ENCODE assay signal across 9 mouse cellular contexts in the genomic region with DNA sequence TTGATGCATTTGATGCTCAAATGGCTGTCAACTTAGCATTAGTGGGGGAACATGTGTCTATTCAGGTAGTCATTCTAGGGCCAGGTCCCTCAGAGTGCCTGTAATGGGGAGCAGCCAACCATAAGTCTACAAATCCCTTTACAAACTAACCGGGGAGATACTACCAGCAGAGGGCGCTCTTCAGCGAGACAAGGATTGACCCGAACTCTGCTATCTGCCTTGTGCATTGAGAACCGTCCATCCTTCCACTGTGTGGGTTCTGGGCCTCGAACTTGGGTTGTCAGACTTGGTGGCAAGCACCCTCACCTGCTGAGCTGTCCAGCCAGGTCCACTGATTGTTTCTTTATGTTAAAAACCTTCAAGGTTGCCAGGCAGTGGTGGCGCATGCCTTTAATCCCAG. TPM values are rescaled to one million over a fixed set of nuclear protein-coding genes. Genes with fewer than 3 reads are reported as not detected.
DNase-seq lines count a peak whose midpoint lies in the region; ATAC-seq and TF ChIP-seq lines count a peak whose summit lies in the region.
"Had no signal": no experiment of that assay in that cellular context is flagged by ENCODE, and none has a peak within 500 bp of the region (broad histone marks: within the 10 kb centered on the region; RNA-seq: fewer than 3 reads in every experiment).

No protein-coding gene starts in this region.

- H3K4me3 ChIP-seq in hindbrain, embryonic 14.5 days (replicated peaks; ENCODE audit: low read length): no peak overlapping the region
- no peak overlapping the region for H3K4me3 ChIP-seq in hindbrain, embryonic 12.5 days
- H3K4me3 ChIP-seq in midbrain, postnatal 0 days (ENCODE audit: low read depth, low read length): no peak overlapping the region
- H3K4me3 ChIP-seq in stomach, postnatal 0 days (ENCODE audit: low read depth, low read length): no peak overlapping the region
- H3K4me3 ChIP-seq: lung, embryonic 15.5 days had no signal

- 0 out of 2 replicates have a peak, but pooled peaks cover 3% of the 10 kb centered on the region for H3K4me1 ChIP-seq in hindbrain, embryonic 14.5 days (replicated peaks; ENCODE audit: control insufficient read depth, insufficient read depth, low read length)
- peaks cover 16% of the 10 kb centered on the region for H3K4me1 ChIP-seq in hindbrain, embryonic 12.5 days
- H3K4me1 ChIP-seq in midbrain, postnatal 0 days (ENCODE audit: insufficient read depth, low read length): no peaks in the 10 kb centered on the region
- H3K4me1 ChIP-seq in stomach, postnatal 0 days (replicated peaks; ENCODE audit: control insufficient read depth, insufficient read depth): 0 out of 2 replicates have a peak, but pooled peaks cover 2% of the 10 kb centered on the region
- H3K4me1 ChIP-seq: lung, embryonic 15.5 days had no signal

- TF ChIP-seq EP300 in stomach, postnatal 0 days (optimal IDR thresholded peaks at IDR 0.05): no peak

- no peak overlapping the region for H3K4me2 ChIP-seq in hindbrain, embryonic 14.5 days (replicated peaks)
- H3K4me2 ChIP-seq in hindbrain, embryonic 12.5 days (replicated peaks): no peak overlapping the region
- no peak overlapping the region for H3K4me2 ChIP-seq in midbrain, postnatal 0 days (ENCODE audit: low read depth, low read length, poor library complexity, severe bottlenecking)
- H3K4me2 ChIP-seq in stomach, postnatal 0 days (replicated peaks; ENCODE audit: low read depth): no peak overlapping the region
- H3K4me2 ChIP-seq: lung, embryonic 15.5 days had no signal

- H3K9me3 ChIP-seq in hindbrain, embryonic 14.5 days (ENCODE audit: control insufficient read depth, low read length): no peaks in the 10 kb centered on the region
- H3K9me3 ChIP-seq in hindbrain, embryonic 12.5 days (replicated peaks): peaks cover 3% of the 10 kb centered on the region
- H3K9me3 ChIP-seq in midbrain, postnatal 0 days (ENCODE audit: low read length): no peaks in the 10 kb centered on the region
- H3K9me3 ChIP-seq in stomach, postnatal 0 days (ENCODE audit: control insufficient read depth, low read length): no peaks in the 10 kb centered on the region
- H3K9me3 ChIP-seq: lung, embryonic 15.5 days had no signal

- 19% methylated on average over 7 of the region's 7 CpGs for WGBS in hindbrain, embryonic 14.5 days
- WGBS in hindbrain, embryonic 12.5 days: 23% methylated on average over 7 of the region's 7 CpGs
- 21% methylated on average over 7 of the region's 7 CpGs for WGBS in midbrain, postnatal 0 days
- 23% methylated on average over 7 of the region's 7 CpGs for WGBS in stomach, postnatal 0 days

- H3K36me3 ChIP-seq in hindbrain, embryonic 14.5 days (replicated peaks; ENCODE audit: control insufficient read depth, insufficient read depth): no peaks in the 10 kb centered on the region
- no peaks in the 10 kb centered on the region for H3K36me3 ChIP-seq in hindbrain, embryonic 12.5 days
- no peaks in the 10 kb centered on the region for H3K36me3 ChIP-seq in midbrain, postnatal 0 days (ENCODE audit: insufficient read depth, low read length)
- H3K36me3 ChIP-seq in stomach, postnatal 0 days (ENCODE audit: control insufficient read depth, insufficient read depth, low read length): no peaks in the 10 kb centered on the region
- H3K36me3 ChIP-seq: lung, embryonic 15.5 days had no signal

- no peak overlapping the region for H3K9ac ChIP-seq in hindbrain, embryonic 14.5 days
- no peak overlapping the region for H3K9ac ChIP-seq in hindbrain, embryonic 12.5 days
- no peak overlapping the region for H3K9ac ChIP-seq in midbrain, postnatal 0 days (replicated peaks; ENCODE audit: low read length, poor library complexity, severe bottlenecking)
- no peak overlapping the region for H3K9ac ChIP-seq in stomach, postnatal 0 days (ENCODE audit: low read length)
- H3K9ac ChIP-seq: lung, embryonic 15.5 days had no signal

- no peak for ATAC-seq in hindbrain, embryonic 14.5 days (ENCODE audit: low FRiP score)
- no peak for ATAC-seq in hindbrain, embryonic 12.5 days (ENCODE audit: low FRiP score)
- ATAC-seq in granulocyte monocyte progenitor cell, adult 5-6 weeks (replicated peaks; ENCODE audit: poor library complexity, severe bottlenecking): peak; percentile 36; the same call in 1 of the 2 replicates
- ATAC-seq in midbrain, postnatal 0 days (ENCODE audit: low FRiP score): no peak
- peak; percentile 29; the same call in 1 of the 2 replicates for ATAC-seq in stomach, postnatal 0 days (ENCODE audit: low FRiP score, low TSS enrichment)

- H3K27me3 ChIP-seq in hindbrain, embryonic 14.5 days (ENCODE audit: control insufficient read depth, insufficient read depth, low read length): no peaks in the 10 kb centered on the region
- no peaks in the 10 kb centered on the region; the same call in 1 of the 2 replicates for H3K27me3 ChIP-seq in hindbrain, embryonic 12.5 days
- no peaks in the 10 kb centered on the region for H3K27me3 ChIP-seq in midbrain, postnatal 0 days (ENCODE audit: insufficient read depth, low read length)
- no peaks in the 10 kb centered on the region for H3K27me3 ChIP-seq in stomach, postnatal 0 days (ENCODE audit: control insufficient read depth, insufficient read depth, low read length)

- H3K27ac ChIP-seq in hindbrain, embryonic 14.5 days: no peak overlapping the region
- H3K27ac ChIP-seq in hindbrain, embryonic 12.5 days: no peak overlapping the region
- H3K27ac ChIP-seq in midbrain, postnatal 0 days (ENCODE audit: low read depth, low read length): no peak overlapping the region
- no peak overlapping the region for H3K27ac ChIP-seq in stomach, postnatal 0 days (replicated peaks)
- H3K27ac ChIP-seq: lung, embryonic 15.5 days had no signal

- peak; percentile 79 for DNase-seq in hindbrain, embryonic 14.5 days (ENCODE audit: low spot score)
- DNase-seq in NIH3T3 (ENCODE audit: low read depth): peak; percentile 88
- peak; percentile 87 to 91 for DNase-seq in cerebellum, postnatal 10 days
- peak; percentile 81 for DNase-seq in left cerebral cortex, adult 18-20 months (ENCODE audit: low spot score in 2 of 2)
- DNase-seq in midbrain, postnatal 0 days (ENCODE audit: low spot score): peak; percentile 76
- peak; percentile 78 for DNase-seq in stomach, postnatal 0 days (ENCODE audit: low spot score)

- peak; percentile 81 for TF ChIP-seq CTCF in midbrain, postnatal 0 days (IDR thresholded peaks at IDR 0.05)
- peak; percentile 85 for TF ChIP-seq CTCF in stomach, postnatal 0 days (IDR thresholded peaks at IDR 0.05; ENCODE audit: low read depth)

RNA-seq across cellular contexts. Expression of a gene that starts 23.1 kb away (rescaled TPM):
- 2.7 and 3.4 TPM in 2 replicates for polyA plus RNA-seq in hindbrain, embryonic 14.5 days (2014; fragmentation: Nextera tagmentation; extraction: Ambion mirVana)
- 2.4 and 2.7 TPM in 2 replicates for polyA plus RNA-seq in hindbrain, embryonic 12.5 days (2016; fragmentation: Nextera tagmentation; extraction: Ambion mirVana)
- 35.1 and 50.4 TPM in 2 replicates for total RNA-seq in granulocyte monocyte progenitor cell, adult 5-6 weeks (2014; fragmentation: Nextera tagmentation)
- 137 and 160 TPM in 2 replicates for total RNA-seq in granulocyte monocyte progenitor cell, adult 5-6 weeks (2017)
- 10 to 100 TPM; 65.4 to 77.2 TPM for total RNA-seq in left cerebral cortex, adult 18-20 months (2021)
- 9.7 and 14.6 TPM in 2 replicates for total RNA-seq in midbrain, postnatal 0 days (2014; rRNA removed)
- polyA plus RNA-seq in midbrain, postnatal 0 days (2015; fragmentation: Nextera tagmentation; extraction: Ambion mirVana): 7.3 and 10.0 TPM in 2 replicates
- polyA plus RNA-seq in stomach, postnatal 0 days (2015; fragmentation: Nextera tagmentation; extraction: Ambion mirVana): 18.2 and 23.2 TPM in 2 replicates

Comparison
In these comparisons a context has a peak if more than half of its experiments do, and no peak if none do; other contexts are left out.
1. ATAC-seq: peak in granulocyte monocyte progenitor cell, adult 5-6 weeks (single experiment) and stomach, postnatal 0 days (single experiment); none in hindbrain, embryonic 14.5 days (single experiment), hindbrain, embryonic 12.5 days (single experiment) and midbrain, postnatal 0 days (single experiment).
2. Peak in every context shown above with its lines, with median percentiles within 50 percentile points of each other: DNase-seq.